Mouse (Mus musculus) G1E-ER4 (cell line): Measurements from ENCODE around the gene Wrap73. TPM values are rescaled to one million over a fixed set of nuclear protein-coding genes. Genes with fewer than 3 reads are reported as not detected.

ENCODE experiments used
- GATA1 ChIP-seq: IDR thresholded peaks from one replicate; pipeline ENCODE4 v1.8.0; 2012; ENCODE audit warnings: low read length, inconsistent platforms
- polyA plus RNA-seq: library from polyadenylated mRNA; stranded (reverse); fragments of >175 nt; gene quantifications from 2 replicates; pipeline ENCODE4 v1.2.3, GENCODE M21; 2012

Gene Wrap73
- polyA plus RNA-seq, 1 experiment = 17.5 TPM

GRCm38 (mm10) chr4:154125202-154125601 lies 17.0 kb upstream of the Wrap73 start:
- no peak for TF ChIP-seq GATA1

- TF ChIP-seq GATA1 = no peak
These were observed 14.9 kb upstream of the Wrap73 start for GRCm38 (mm10) chr4:154127273-154127672.

- TF ChIP-seq GATA1 = no peak
These were observed 12.2 kb upstream of the Wrap73 start for GRCm38 (mm10) chr4:154129950-154130349.

DNA sequence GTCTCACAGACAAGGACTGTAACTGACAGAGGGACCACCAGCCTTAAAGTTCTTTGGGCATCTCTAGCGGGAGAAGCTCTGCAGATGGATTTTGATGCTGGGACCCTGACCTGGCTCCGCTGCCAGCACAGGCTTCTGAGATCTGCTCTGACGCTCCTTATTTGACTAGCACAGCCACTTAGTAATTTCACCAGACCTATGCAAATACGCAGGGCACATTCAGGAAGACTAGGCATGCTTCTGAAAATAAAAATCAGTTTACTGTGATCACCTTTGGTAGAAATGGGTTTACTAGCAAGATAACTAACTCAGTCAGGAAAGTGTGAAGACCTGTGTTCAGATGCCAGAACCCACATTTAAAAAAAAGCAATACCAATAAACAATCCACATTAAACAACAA lies 10.3 kb upstream of the Wrap73 start:
- TF ChIP-seq GATA1 = no peak

- TF ChIP-seq GATA1 = no peak
These were observed 7.4 kb upstream of the Wrap73 start for GRCm38 (mm10) chr4:154134803-154135202.

DNA sequence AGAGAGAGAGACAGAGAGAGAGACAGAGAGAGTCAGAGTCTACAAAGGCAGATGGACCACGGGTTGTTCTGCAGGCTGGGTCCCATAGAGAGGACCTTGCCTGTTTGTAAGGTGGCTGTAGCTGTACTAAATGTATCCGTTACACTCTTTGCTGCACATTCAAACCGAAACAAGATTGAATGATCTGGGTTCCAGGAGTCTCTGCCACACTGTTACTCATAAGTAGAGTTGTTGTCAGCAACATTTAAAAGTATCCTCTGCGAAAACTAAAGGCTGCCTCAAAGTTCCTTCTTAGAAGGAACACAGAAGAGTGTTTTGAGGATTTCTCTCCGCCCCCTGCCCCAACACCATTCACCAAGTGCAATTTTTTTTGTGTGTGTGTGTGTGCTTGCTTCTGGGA lies 5.0 kb upstream of the Wrap73 start:
- TF ChIP-seq GATA1 = no peak

- TF ChIP-seq GATA1 = no peak
These were observed 2.4 kb upstream of the Wrap73 start for GRCm38 (mm10) chr4:154139671-154140181.

DNA sequence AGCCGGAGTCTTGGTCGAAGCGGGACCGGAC lies 2.2 kb upstream of the Wrap73 start, which contains the start of gene Trp73:
Trp73 (minus strand) TSS at position 27 of the 31 bp plus-strand sequence.
- TF ChIP-seq GATA1 = no peak

DNA sequence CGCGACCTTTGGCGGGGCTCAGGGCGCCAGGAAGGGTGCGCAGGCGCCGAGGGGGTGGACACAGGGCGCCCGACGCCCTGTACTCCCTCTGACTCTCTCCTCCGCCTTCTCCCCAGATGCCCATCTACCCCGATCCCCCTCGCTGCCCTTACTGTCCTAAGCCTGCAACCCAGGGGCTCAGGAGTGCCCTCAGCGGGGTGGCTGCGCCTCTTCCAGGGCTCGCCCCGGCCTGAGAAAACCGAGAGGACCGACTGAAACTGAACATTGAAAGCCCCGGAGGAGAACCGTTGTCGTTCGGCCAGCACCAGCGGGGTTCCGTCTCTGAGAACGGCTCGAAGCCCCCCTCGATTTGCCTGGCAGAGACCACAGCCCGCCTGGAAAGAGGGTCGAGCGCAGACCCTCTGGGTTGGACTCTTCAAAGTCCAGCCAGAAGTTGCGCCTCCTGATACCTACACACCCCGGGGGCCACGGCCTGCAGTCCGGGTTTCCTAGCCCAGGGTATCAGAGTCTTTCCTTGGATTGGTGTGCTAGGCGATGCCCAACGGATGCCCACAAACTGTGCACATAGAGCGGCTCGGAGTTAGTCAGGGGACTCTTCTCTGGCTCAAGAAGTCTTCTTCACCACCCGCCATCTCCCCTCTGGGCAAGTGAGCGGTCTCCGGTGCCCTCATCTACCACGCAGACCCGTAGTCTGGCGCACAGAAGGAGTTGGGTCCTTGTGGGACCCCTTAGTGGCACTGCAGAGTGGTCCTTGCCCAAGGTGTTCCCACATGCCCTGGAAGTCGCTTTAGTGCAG lies 1.8 kb upstream of the Wrap73 start:
- no peak for TF ChIP-seq GATA1

GRCm38 (mm10) chr4:154141009-154141867 lies 934 bp upstream of the Wrap73 start:
- no peak for TF ChIP-seq GATA1

- TF ChIP-seq GATA1 = no peak
These were observed 2.5 kb downstream of the Wrap73 start for GRCm38 (mm10) chr4:154144712-154145111.

DNA sequence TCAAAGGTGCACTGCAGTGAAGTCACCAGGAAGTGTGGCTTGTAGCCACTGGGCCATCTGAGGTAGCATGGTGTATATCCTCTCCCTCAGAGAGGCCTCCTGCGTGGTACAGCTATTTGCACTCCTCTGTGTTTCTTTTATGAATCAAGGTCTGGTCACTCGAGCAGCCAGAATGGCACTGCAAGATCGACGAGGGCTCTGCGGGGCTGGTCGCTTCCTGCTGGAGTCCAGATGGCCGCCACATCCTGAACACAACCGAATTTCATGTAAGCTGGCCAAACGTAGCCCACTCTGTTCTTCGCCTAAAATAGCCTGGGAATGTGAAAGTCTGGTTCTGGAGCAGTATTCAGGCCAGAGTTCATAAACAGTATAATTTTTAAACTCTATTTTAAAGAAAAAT lies 4.2 kb downstream of the Wrap73 start:
- TF ChIP-seq GATA1 = no peak

- no peak for TF ChIP-seq GATA1
These were observed 11.9 kb downstream of the Wrap73 start for GRCm38 (mm10) chr4:154154104-154154503.

DNA sequence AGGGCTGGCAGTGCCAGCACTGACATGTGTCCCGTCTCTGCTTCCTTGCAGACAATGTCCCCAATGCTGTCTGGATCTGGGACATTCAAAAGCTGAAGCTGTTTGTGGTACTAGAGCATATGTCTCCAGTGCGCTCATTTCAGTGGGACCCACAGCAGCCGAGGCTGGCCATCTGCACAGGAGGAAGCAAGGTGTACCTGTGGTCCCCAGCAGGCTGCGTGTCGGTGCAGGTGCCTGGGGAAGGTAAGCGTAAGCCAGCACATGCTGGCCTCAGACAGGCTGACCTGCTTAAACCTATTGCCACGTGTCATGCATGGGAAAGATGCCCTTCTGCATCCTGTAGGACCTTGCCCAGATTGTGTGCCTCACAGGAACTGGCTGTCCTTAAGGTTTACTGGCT lies 13.9 kb downstream of the Wrap73 start:
- no peak for TF ChIP-seq GATA1

GRCm38 (mm10) chr4:154157970-154158662 lies 15.9 kb downstream of the Wrap73 start:
- TF ChIP-seq GATA1 = no peak

DNA sequence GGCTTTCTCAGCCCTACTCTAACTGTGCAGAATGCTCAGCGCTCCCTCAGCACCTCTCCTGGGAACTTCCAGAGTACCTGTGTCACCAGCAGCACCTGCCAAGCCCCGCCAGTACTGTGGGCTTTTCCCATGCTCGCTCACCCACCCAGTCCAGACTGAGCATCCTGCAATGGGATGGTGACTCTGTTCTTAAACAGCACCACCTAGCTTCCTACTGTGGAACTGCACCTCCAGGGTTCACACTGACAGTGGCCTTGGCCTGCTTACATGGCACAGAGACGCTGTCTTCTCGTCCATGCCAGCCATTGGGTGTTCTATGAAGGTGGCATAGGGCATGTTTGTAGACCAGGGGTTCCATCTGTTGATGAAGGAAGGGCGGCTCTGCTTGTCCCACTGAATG lies 16.8 kb downstream of the Wrap73 start:
- TF ChIP-seq GATA1 = no peak
